Mouse (Mus musculus): ENCODE measurements around the gene Prkcz. TPM values are rescaled to one million over a fixed set of nuclear protein-coding genes. Genes with fewer than 3 reads are reported as not detected.

Prkcz gene
- total and polyA plus RNA-seq, 3 experiments = 0.16 to 11.8 (median 1.6) TPM

GRCm38 (mm10) chr4:155367739-155368138 lies 6.6 kb upstream of the Prkcz start:
- dilution Hi-C loops (cut with MboI; ENCODE audit: extremely low pct_ligation_motif_present, extremely low pct_unique_long_range_greater_than_20kb, low sequenced_read_pairs) = no loop called here
- no peak overlapping the region for H3K4me3 ChIP-seq (replicated peaks in 1 of 3; ENCODE audit: low read depth in 2 of 3, low read length in 2 of 3, poor library complexity in 1 of 3)
- peaks cover 24 to 31% of the 10 kb centered on the region in 2 experiments for H3K4me1 ChIP-seq (ENCODE audit: control insufficient read depth in 1 of 2, insufficient read depth in 2 of 2)
- in situ Hi-C loops (cut with MboI; ENCODE audit: low pct_ligation_motif_present, low pct_unique_long_range_greater_than_20kb, low sequenced_read_pairs) = loop anchor here (10.0 kb wide), 1 partner anchor 207 kb away; no protein-coding TSS in a partner anchor
- no peaks in the 10 kb centered on the region for H3K36me3 ChIP-seq (replicated peaks in 1 of 2; ENCODE audit: control insufficient read depth in 1 of 2, insufficient read depth in 1 of 2, low read length in 1 of 2)
- 0 out of 2 replicates have a peak overlapping the region, but pooled peaks have one; percentile 14 for H3K4me2 ChIP-seq (ENCODE audit: insufficient read depth, low read depth, poor library complexity, severe bottlenecking)
- no peak overlapping the region for H3K9ac ChIP-seq (ENCODE audit: insufficient read depth, low read depth)
- H3K79me2 ChIP-seq (replicated peaks; ENCODE audit: control insufficient read depth, extremely low read depth, insufficient read depth, poor library complexity, severe bottlenecking) = no peaks in the 10 kb centered on the region
- no peak overlapping the region for H3K27ac ChIP-seq (ENCODE audit: insufficient read depth, low read depth)
- H3K9me3 ChIP-seq (replicated peaks; ENCODE audit: low read length) = no peaks in the 10 kb centered on the region
- DNase-seq (ENCODE audit: extremely low read depth) = peak; percentile 42
- peaks cover 40% of the 10 kb centered on the region for H3K27me3 ChIP-seq (replicated peaks)
- TF ChIP-seq E2F4 (IDR thresholded peaks at IDR 0.05; ENCODE audit: insufficient replicate concordance, low read depth, low read length) = no peak
- TF ChIP-seq EP300 (IDR thresholded peaks at IDR 0.05; ENCODE audit: low read length) = peak; percentile 60
- peak; percentile 74 for TF ChIP-seq NRF1 (IDR thresholded peaks at IDR 0.05; ENCODE audit: low read depth, low read length)
- TF ChIP-seq ELF1 (IDR thresholded peaks at IDR 0.05; ENCODE audit: low read depth, low read length) = no peak
- TF ChIP-seq MAX (IDR thresholded peaks at IDR 0.05; ENCODE audit: low read length) = no peak
- peak; percentile 84 for TF ChIP-seq IRF4 (IDR thresholded peaks at IDR 0.05; ENCODE audit: low read depth, low read length)
- TF ChIP-seq ETS1 (conservative IDR thresholded peaks at IDR 0.05; ENCODE audit: low read depth, low read length) = no peak
- no peak for TF ChIP-seq ZKSCAN1 (IDR thresholded peaks at IDR 0.05; ENCODE audit: borderline replicate concordance, low read depth, low read length)
- TF ChIP-seq TBP (conservative IDR thresholded peaks at IDR 0.05; ENCODE audit: low read depth, low read length) = 0 out of 2 replicates have a peak, but pooled peaks have one; percentile 8

- H3K27me3 ChIP-seq (replicated peaks) = peaks cover 37% of the 10 kb centered on the region
- no peak overlapping the region for H3K9ac ChIP-seq (ENCODE audit: insufficient read depth, low read depth)
- H3K9me3 ChIP-seq (replicated peaks; ENCODE audit: low read length) = peaks cover 2% of the 10 kb centered on the region
- peaks cover 24 to 31% of the 10 kb centered on the region in 2 experiments for H3K4me1 ChIP-seq (ENCODE audit: control insufficient read depth in 1 of 2, insufficient read depth in 2 of 2)
- H3K4me2 ChIP-seq (ENCODE audit: insufficient read depth, low read depth, poor library complexity, severe bottlenecking) = no peak overlapping the region
- in situ Hi-C loops (cut with MboI; ENCODE audit: low pct_ligation_motif_present, low pct_unique_long_range_greater_than_20kb, low sequenced_read_pairs) (loop anchor here (10.0 kb wide), 1 partner anchor 208 kb away; no protein-coding TSS in a partner anchor), dilution Hi-C loops (cut with MboI; ENCODE audit: extremely low pct_ligation_motif_present, extremely low pct_unique_long_range_greater_than_20kb, low sequenced_read_pairs) (no loop called here)
- H3K27ac ChIP-seq (ENCODE audit: insufficient read depth, low read depth) = no peak overlapping the region
- DNase-seq (ENCODE audit: extremely low read depth) = no peak
- TF ChIP-seq NRF1 (IDR thresholded peaks at IDR 0.05; ENCODE audit: low read depth, low read length) = no peak
- TF ChIP-seq MAZ (IDR thresholded peaks at IDR 0.05; ENCODE audit: low read depth, low read length) = no peak
- no peak for TF ChIP-seq ZKSCAN1 (IDR thresholded peaks at IDR 0.05; ENCODE audit: borderline replicate concordance, low read depth, low read length)
- H3K4me3 ChIP-seq (replicated peaks in 1 of 3; ENCODE audit: low read depth in 2 of 3, low read length in 2 of 3, poor library complexity in 1 of 3) = no peak overlapping the region
- no peaks in the 10 kb centered on the region for H3K36me3 ChIP-seq (replicated peaks in 1 of 2; ENCODE audit: control insufficient read depth in 1 of 2, insufficient read depth in 1 of 2, low read length in 1 of 2)
- H3K79me2 ChIP-seq (replicated peaks; ENCODE audit: control insufficient read depth, extremely low read depth, insufficient read depth, poor library complexity, severe bottlenecking) = no peaks in the 10 kb centered on the region
Observed at GRCm38 (mm10) chr4:155366784-155367183, 5.6 kb upstream of the Prkcz start.

GRCm38 (mm10) chr4:155362443-155362842 lies 1.3 kb upstream of the Prkcz start:
- DNase-seq (ENCODE audit: extremely low read depth) = no peak
- in situ Hi-C loops (cut with MboI; ENCODE audit: low pct_ligation_motif_present, low pct_unique_long_range_greater_than_20kb, low sequenced_read_pairs) = loop anchor here (10.0 kb wide), 1 partner anchor 212 kb away; no protein-coding TSS in a partner anchor
- H3K27ac ChIP-seq (ENCODE audit: insufficient read depth, low read depth) = no peak overlapping the region
- TF ChIP-seq ZKSCAN1 (IDR thresholded peaks at IDR 0.05; ENCODE audit: borderline replicate concordance, low read depth, low read length) = no peak
- no peak for TF ChIP-seq CHD2 (IDR thresholded peaks at IDR 0.05; ENCODE audit: low read length)
- peak; percentile 20; the same call in 1 of the 2 replicates for TF ChIP-seq MXI1 (IDR thresholded peaks at IDR 0.05; ENCODE audit: low read depth, low read length)
- TF ChIP-seq PAX5 (IDR thresholded peaks at IDR 0.05; ENCODE audit: low read length) = no peak
- no peaks in the 10 kb centered on the region for H3K79me2 ChIP-seq (replicated peaks; ENCODE audit: control insufficient read depth, extremely low read depth, insufficient read depth, poor library complexity, severe bottlenecking)
- peak overlapping the region; percentile 17 for H3K4me2 ChIP-seq (ENCODE audit: insufficient read depth, low read depth, poor library complexity, severe bottlenecking)
- H3K4me3 ChIP-seq (replicated peaks in 1 of 3; ENCODE audit: low read depth in 2 of 3, low read length in 2 of 3, poor library complexity in 1 of 3) = no peak overlapping the region
- dilution Hi-C loops (cut with MboI; ENCODE audit: extremely low pct_ligation_motif_present, extremely low pct_unique_long_range_greater_than_20kb, low sequenced_read_pairs) = no loop called here
- peaks cover 47% of the 10 kb centered on the region for H3K27me3 ChIP-seq (replicated peaks)
- no peaks in the 10 kb centered on the region for H3K36me3 ChIP-seq (replicated peaks in 1 of 2; ENCODE audit: control insufficient read depth in 1 of 2, insufficient read depth in 1 of 2, low read length in 1 of 2)
- H3K4me1 ChIP-seq (ENCODE audit: control insufficient read depth in 1 of 2, insufficient read depth in 2 of 2) = peaks cover 36% of the 10 kb centered on the region in 2 experiments
- no peak overlapping the region for H3K9ac ChIP-seq (ENCODE audit: insufficient read depth, low read depth)
- H3K9me3 ChIP-seq (replicated peaks; ENCODE audit: low read length) = peaks cover 13% of the 10 kb centered on the region
